Mouse (Mus musculus) liver, embryonic 16.5 days (tissue): Measurements from ENCODE around the gene Plcb3. TPM values are rescaled to one million over a fixed set of nuclear protein-coding genes. Genes with fewer than 3 reads are reported as not detected.

Experiments
- ATAC-seq: fragments of 200-750 bp; cut with Nextera tagmentation; 2 replicates; pipeline ENCODE4 v1.8.0; 2017; ENCODE audit warnings: low read depth, mild to moderate bottlenecking, moderate number of reproducible peaks, moderate library complexity
- H3K27ac ChIP-seq: fragments of 300-500 bp; sonication (generic); 2 replicates; pipeline ENCODE4 v1.5.1; 2014; ENCODE audit warnings: mild to moderate bottlenecking, low read length
- H3K27me3 ChIP-seq: fragments of 300-500 bp; sonication (generic); 2 replicates; pipeline ENCODE4 v1.6.1; 2014; ENCODE audit warnings: low read depth, low read length, mixed read lengths; ENCODE audit not compliant: control insufficient read depth, insufficient read depth
- H3K36me3 ChIP-seq: fragments of 300-500 bp; sonication (generic); 2 replicates; pipeline ENCODE4 v1.6.1; 2014; ENCODE audit warnings: mild to moderate bottlenecking; ENCODE audit not compliant: control insufficient read depth, insufficient read depth
- H3K4me1 ChIP-seq: fragments of 300-500 bp; sonication (generic); 2 replicates; pipeline ENCODE4 v1.6.1; 2014; ENCODE audit warnings: low read depth, low read length, mixed read lengths; ENCODE audit not compliant: control insufficient read depth
- H3K4me2 ChIP-seq: fragments of 300-500 bp; sonication (generic); 2 replicates; pipeline ENCODE4 v1.6.1; 2014; ENCODE audit warnings: low read depth, low read length, mixed read lengths
- H3K4me3 ChIP-seq: fragments of 300-500 bp; sonication (generic); 2 replicates; pipeline ENCODE4 v1.5.1; 2014; ENCODE audit warnings: low read depth, mild to moderate bottlenecking, low read length
- H3K9ac ChIP-seq: fragments of 300-500 bp; sonication (generic); 2 replicates; pipeline ENCODE4 v1.6.1; 2014; ENCODE audit warnings: low read depth, low read length
- H3K9me3 ChIP-seq: fragments of 300-500 bp; sonication (generic); replicated peaks from 2 replicates; pipeline ENCODE4 v1.6.1; 2016; ENCODE audit warnings: low read length; ENCODE audit not compliant: control insufficient read depth
- WGBS: fragments of 180-500 bp; shearing (Covaris S2); extraction: QIAGEN DNeasy Blood & Tissue Kit; methylation state at CpG from one replicate; pipeline ENCODE4 v1.1.7; 2014; ENCODE audit not compliant: insufficient replicate concordance; 5-methylcytosine and 5-hydroxymethylcytosine counted together
- polyA plus RNA-seq: library from polyadenylated mRNA; unstranded; fragments of >200 nt; fragmentation: Nextera tagmentation; extraction: Ambion mirVana; gene quantifications from 2 replicates; pipeline ENCODE4 v1.2.1, GENCODE M21; 2015

The Plcb3 gene
- polyA plus RNA-seq, 1 experiment from 2014 or later: 6.6 TPM

DNA sequence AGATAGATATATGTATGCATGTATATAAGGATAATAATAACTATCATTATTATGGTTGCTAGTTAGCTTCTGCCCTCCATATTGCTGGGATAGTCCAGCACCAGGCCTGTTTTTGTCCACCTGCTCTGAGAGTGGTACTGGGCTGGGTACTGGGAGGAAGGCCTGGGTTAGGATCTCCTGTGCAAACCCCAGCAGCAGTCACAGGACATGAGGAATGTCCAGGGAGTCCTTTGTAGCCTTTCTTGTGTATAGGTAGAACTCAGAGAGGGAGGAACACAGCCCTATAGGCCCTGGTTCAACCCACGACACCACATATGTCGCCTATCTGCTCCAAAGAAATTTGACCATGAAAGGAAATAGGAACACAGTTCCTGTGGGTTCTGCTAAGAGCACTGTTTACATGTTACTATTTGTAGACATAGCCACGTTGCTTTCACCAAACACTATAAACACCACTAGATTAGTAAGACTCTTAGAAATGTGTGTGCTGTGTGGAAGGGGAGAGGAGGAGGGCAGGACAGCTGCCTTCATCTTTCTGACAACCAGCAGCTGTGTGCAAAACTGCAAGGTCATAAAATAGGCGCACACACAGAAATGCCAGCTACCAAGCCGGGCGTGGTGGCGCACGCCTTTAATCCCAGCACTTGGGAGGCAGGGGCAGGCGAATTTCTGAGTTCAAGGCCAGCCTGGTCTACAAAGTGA is 30.8 kb upstream of the Plcb3 start:
- Histone ChIP-seq H3K4me1 (no peaks in the 10 kb centered on the region), H3K27ac (no peak overlapping the region), H3K4me3 (no peak overlapping the region), H3K27me3 (no peaks in the 10 kb centered on the region), H3K9me3 (no peaks in the 10 kb centered on the region), H3K4me2 (no peak overlapping the region), H3K9ac (no peak overlapping the region), H3K36me3 (peaks cover 9% of the 10 kb centered on the region)
- ATAC-seq: no peak
- 83% methylated on average over 9 of the region's 9 CpGs for WGBS

DNA sequence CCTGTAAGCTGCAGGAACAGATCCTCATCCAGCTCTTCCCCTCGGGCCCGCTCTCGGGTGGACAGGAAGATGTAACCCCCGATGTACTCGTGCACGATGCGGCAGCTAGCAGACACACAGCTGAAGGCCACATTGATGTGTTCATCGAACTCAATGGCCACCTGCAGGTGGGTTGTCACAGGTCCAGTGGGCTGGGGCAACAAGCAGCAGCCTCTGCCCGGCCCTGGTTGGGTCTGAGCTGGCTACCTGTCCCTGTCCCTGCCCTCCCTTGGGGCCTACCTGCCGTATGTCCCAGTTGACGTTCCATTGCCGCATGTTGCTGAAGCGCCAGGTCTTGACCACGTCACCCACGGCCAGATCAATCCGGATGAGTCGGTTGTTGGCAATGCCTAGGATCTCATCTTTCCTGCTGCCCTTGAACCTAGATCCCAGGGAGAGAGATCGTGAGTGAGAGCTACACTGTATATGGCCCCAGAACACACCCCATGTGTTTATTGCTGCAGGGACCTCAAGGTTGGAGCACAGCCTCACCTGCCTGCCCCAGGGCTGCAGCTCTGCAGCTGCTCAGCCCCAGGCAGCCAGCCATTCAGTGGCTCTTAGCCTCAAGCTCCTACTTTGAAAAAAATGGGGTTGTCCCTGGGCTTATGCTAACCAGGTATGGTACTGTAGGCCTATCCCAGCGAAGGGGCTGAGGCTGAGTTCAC is 23.2 kb upstream of the Plcb3 start:
- H3K4me3 ChIP-seq: no peak overlapping the region
- H3K9ac ChIP-seq: no peak overlapping the region
- whole genome bisulfite sequencing: 86% methylated on average over 19 of the region's 19 CpGs
- H3K4me1 ChIP-seq: peaks cover 18% of the 10 kb centered on the region
- peaks cover 43% of the 10 kb centered on the region for H3K36me3 ChIP-seq
- H3K27me3 ChIP-seq: no peaks in the 10 kb centered on the region
- H3K4me2 ChIP-seq: no peak overlapping the region
- no peaks in the 10 kb centered on the region for H3K9me3 ChIP-seq
- no peak overlapping the region for H3K27ac ChIP-seq
- ATAC-seq: no peak

DNA sequence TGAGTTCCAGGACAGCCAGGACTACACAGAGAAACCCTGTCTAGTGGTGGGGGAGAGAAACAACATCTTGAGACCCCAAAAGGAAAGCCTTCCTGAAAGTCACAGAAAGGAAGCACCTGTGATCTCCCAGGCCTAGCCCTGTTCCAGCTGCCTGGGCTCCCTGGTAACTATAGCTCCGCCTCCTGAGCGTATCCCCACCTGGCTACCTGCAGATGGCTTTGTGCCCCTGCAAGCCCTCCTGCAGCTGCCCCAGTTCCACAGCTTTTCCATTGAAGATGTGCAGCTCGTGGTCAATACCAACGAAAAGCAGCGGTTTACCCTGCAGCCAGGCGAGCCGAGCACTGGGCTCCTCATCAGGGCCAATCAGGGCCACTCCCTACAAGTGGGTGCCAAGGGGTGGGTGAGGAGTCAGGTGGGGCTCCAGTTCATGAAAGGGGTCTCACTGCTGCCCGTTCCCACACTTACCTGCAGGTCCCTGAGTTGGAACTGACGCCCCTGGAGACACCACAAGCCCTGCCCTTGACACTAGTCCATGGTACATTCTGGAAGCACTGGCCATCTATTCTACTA is 21.5 kb upstream of the Plcb3 start:
- no peak overlapping the region for H3K9ac ChIP-seq
- peaks cover 26% of the 10 kb centered on the region for H3K4me1 ChIP-seq
- H3K4me3 ChIP-seq: no peak overlapping the region
- no peak overlapping the region for H3K27ac ChIP-seq
- H3K9me3 ChIP-seq: no peaks in the 10 kb centered on the region
- no peaks in the 10 kb centered on the region for H3K27me3 ChIP-seq
- 80% methylated on average over 9 of the region's 9 CpGs for WGBS
- H3K4me2 ChIP-seq: no peak overlapping the region
- no peak for ATAC-seq
- peaks cover 41% of the 10 kb centered on the region for H3K36me3 ChIP-seq

DNA sequence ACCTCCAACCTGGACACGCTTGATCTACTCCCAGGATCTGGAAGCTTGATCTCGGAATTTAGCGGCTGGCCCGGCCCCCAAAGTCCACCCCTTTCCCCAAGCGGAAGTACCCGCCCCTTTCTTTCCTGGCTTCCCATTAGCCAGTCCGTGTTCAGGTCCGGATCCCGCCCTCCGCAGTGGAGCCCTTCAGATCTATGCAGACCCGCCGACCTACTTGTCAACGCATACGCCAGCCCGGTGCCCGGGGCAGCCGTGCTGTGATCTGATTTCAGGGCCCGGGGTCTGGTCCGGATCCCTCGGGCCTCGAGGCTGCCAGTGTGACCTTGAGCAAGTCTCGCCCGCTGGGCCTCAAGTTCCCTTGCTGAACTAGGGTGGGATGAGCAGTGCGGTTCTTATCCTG is 19.7 kb upstream of the Plcb3 start, which contains the start of the genes Nudt22 and Trpt1:
TSS of gene Nudt22 (minus strand) at position 112 of the 400 bp plus-strand sequence.
TSS of gene Trpt1 (plus strand) at position 126 of the 400 bp plus-strand sequence.
- Histone ChIP-seq H3K9me3 (no peaks in the 10 kb centered on the region), H3K27ac (peak within 1 kb of the TSS; percentile 22; the same call in 1 of the 2 replicates), H3K4me3 (peak within 1 kb of the TSS; percentile 64), H3K4me1 (peaks cover 34% of the 10 kb centered on the region), H3K9ac (peak within 1 kb of the TSS; percentile 64), H3K36me3 (peaks cover 26% of the 10 kb centered on the region), H3K27me3 (no peaks in the 10 kb centered on the region), H3K4me2 (peak within 1 kb of the TSS; percentile 89)
- under 1% methylated on average over 24 of the region's 24 CpGs for WGBS
- ATAC-seq: peak; percentile 67

DNA sequence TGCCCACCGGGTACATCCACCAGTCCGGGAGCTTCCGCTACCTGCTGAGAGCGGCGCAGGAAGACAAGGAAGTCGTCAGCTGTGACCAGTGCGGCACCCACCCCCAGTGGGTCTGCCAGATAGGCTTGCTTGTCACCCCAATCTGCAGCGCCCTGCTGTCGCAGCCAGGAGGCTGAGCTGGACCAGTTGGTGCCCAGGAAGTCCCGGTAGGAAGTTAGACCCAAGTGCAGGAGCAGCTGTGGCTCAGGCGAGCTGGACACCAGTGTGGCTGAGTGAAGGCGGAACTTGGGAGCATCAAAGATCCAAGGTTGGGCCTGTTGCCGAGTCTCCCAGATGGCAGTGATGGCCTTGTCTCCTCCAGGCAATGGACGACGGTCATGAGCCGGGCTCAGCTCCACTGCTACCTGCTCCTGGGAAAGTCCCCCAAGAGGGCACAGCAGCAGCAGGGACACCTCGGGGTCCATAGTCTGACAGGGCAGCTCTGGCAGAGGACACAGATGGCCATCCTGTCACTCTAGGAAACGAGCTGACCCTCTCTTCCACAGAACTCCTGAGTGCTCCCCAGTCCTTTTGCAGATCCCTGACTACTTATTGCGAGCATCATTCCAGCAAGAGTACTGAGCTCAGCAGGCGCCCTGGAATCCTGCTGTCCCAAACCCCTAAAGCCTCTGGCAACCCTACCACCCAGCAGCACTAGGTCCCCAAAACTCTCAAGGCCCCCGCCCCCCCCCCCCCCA is 19.2 kb upstream of the Plcb3 start:
- 44% methylated on average over 20 of the region's 21 CpGs for whole genome bisulfite sequencing
- Histone ChIP-seq H3K27ac (peak overlapping the region; percentile 22; the same call in 1 of the 2 replicates), H3K4me1 (peaks cover 34% of the 10 kb centered on the region), H3K4me3 (peak overlapping the region; percentile 64), H3K9ac (peak overlapping the region; percentile 64), H3K4me2 (peak overlapping the region; percentile 89), H3K27me3 (no peaks in the 10 kb centered on the region), H3K36me3 (peaks cover 25% of the 10 kb centered on the region), H3K9me3 (no peaks in the 10 kb centered on the region)
- ATAC-seq: no peak

DNA sequence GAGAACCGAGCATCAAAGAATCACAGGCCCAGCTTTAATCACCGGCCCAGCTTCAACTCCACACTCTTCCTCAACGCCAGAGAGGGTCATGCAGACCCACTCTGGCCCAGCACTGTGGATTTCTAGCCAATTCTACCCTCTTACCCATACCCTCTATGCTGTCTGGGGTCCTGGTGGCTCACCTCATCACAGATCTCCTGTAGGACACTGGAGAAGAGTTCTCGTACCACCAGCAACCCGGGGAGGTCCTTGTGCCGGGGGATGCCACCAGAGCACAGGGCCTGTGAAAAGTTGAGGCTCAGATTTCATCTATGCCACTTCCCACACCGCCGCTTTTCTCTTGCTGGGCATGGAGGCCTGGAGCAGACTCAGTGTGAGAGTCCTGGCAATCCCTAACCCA is 18.2 kb upstream of the Plcb3 start:
- Histone ChIP-seq H3K9ac (no peak overlapping the region), H3K9me3 (no peaks in the 10 kb centered on the region), H3K4me2 (no peak overlapping the region), H3K4me3 (no peak overlapping the region), H3K36me3 (peaks cover 15% of the 10 kb centered on the region), H3K27me3 (no peaks in the 10 kb centered on the region), H3K4me1 (peaks cover 34% of the 10 kb centered on the region), H3K27ac (no peak overlapping the region)
- no peak for ATAC-seq
- 79% methylated on average over 8 of the region's 8 CpGs for WGBS

DNA sequence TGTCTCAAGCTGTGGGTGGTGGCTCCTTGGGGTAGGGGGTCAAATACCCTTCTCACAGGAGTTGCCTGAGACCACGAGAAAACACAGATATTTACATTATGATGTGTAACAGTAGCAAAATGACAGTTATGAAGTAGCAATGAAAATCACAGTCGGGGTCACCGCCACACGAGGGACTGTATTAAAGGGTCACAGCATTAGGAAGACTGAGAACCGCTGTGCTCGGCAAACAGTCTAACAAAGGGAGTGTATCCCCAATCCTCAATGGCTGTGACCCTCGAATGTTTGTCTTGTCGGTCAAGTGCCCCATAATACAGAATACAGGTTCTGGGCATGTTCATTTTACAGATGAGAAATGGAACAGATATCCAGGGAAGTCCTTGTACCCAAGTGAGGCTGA is 17.7 kb upstream of the Plcb3 start:
- Histone ChIP-seq H3K27me3 (no peaks in the 10 kb centered on the region), H3K27ac (no peak overlapping the region), H3K36me3 (peaks cover 11% of the 10 kb centered on the region), H3K4me1 (peaks cover 34% of the 10 kb centered on the region), H3K4me3 (no peak overlapping the region), H3K4me2 (no peak overlapping the region), H3K9me3 (no peaks in the 10 kb centered on the region), H3K9ac (no peak overlapping the region)
- WGBS: 77% methylated on average over 8 of the region's 8 CpGs
- no peak for ATAC-seq

DNA sequence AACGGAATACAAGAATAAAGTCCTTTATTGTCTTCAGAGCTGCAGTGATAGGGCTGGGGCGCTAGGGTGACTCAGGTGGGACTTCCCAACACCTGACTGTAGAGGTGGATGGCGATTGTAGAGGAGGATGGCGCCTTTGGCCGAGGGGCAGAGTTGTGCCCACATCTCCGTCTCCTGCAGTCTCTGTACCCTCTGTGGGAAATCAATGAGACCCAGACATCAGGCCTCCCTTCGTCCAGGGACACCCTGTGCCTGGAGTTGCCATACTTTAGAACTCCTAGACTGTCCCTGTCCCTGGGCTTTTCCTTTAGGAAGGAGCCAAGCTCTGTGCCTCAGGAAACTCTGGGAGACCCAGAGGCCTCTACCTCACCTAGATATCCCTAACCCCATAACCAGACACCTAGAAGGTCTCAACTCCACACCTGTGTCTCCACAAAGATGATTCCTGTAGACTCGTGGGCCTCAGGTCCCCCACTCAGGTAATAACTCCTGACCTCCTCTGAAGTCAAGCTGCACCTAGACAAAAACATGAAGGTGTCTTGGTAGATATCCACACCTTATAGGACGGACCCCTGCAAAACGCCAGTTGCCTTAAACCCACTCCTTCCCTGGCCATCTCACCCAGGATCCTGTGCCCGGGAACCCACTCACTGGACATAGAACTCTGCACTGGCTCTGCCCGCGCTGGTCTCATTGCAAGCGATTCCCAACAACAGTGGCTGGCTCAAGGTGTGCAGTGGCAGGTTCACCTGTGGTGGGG is 16.9 kb upstream of the Plcb3 start:
- Histone ChIP-seq H3K36me3 (peaks cover 2% of the 10 kb centered on the region), H3K27ac (peak overlapping the region; percentile 67), H3K9ac (peak overlapping the region; percentile 66), H3K4me2 (peak overlapping the region; percentile 99), H3K9me3 (no peaks in the 10 kb centered on the region), H3K27me3 (no peaks in the 10 kb centered on the region), H3K4me3 (peak overlapping the region; percentile 76), H3K4me1 (peaks cover 36% of the 10 kb centered on the region)
- ATAC-seq: no peak
- 66% methylated on average over 14 of the region's 14 CpGs for WGBS
